Mouse (Mus musculus): ENCODE data around the gene Inca1. TPM values are rescaled to one million over a fixed set of nuclear protein-coding genes. Genes with fewer than 3 reads are reported as not detected.

The Inca1 gene
- polyA plus RNA-seq (2015; fragmentation: Nextera tagmentation; extraction: Ambion mirVana), result 0.61 and 1.3 TPM in 2 replicates

DNA sequence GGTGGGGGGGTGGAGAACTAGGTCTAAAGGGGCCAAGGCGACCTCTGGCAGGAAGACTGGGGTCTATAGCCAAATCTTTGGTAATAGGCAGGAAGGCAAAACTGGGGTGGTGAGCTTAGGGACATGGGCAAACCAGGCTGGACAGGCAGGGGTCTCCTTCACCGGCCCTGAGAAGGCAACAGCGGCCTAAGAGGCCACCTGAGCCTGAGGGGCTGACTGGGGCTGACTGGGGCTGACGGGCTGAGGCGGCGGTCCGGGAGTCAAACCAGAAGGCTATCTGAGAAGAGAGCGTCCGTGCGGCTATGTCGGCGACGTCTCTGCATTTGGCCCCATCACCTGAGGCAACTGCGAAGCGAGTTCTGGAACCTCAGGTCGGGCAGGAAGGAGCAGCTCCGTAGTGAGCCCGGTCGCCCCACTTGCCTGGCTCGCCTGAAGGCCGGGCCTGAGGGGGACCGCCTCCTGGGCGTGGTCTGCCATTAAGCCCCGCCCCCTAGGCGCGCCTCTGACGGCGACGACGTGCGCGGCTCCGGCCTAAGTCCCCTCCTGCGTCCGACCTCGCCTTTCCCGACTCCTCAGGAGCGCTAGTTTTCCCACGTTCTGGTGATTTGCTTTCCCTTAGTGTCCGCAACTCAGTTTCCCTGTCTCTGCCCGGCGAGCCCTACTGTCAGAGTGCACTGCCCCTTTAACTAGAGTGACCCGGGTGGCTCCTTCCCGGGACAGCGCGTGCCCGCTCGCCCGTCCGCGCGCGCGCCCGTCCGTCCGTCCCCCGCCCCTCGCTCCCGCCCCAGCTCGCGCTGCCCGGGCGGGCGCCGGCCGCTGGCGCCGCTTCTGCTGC lies at the start of gene Inca1, which contains the start of gene Kif1c:
Gene Inca1, minus strand, starts transcription at position 434 of the 835 bp plus-strand sequence.
Gene Kif1c, plus strand, starts transcription at position 827 of the 835 bp plus-strand sequence.
- Histone ChIP-seq H3K27me3 (replicated peaks; ENCODE audit: control insufficient read depth, insufficient read depth, low read length) (no peaks in the 10 kb centered on the region), H3K9me3 (ENCODE audit: control insufficient read depth, low read length) (no peaks in the 10 kb centered on the region), H3K9ac (replicated peaks; ENCODE audit: low read depth, low read length) (peak within 1 kb of the TSS; percentile 85), H3K4me3 (replicated peaks; ENCODE audit: low read length) (peak within 1 kb of the TSS; percentile 91), H3K4me1 (replicated peaks; ENCODE audit: control insufficient read depth, insufficient read depth, low read length) (peaks cover 22% of the 10 kb centered on the region), H3K4me2 (ENCODE audit: low read length) (peak within 1 kb of the TSS; percentile 68), H3K27ac (ENCODE audit: low read length) (peak within 1 kb of the TSS; percentile 85), H3K36me3 (ENCODE audit: control insufficient read depth, insufficient read depth) (peaks cover 6% of the 10 kb centered on the region)
- peak; percentile 96 for ATAC-seq
- WGBS, result 2% methylated on average over 59 of the region's 69 CpGs

DNA sequence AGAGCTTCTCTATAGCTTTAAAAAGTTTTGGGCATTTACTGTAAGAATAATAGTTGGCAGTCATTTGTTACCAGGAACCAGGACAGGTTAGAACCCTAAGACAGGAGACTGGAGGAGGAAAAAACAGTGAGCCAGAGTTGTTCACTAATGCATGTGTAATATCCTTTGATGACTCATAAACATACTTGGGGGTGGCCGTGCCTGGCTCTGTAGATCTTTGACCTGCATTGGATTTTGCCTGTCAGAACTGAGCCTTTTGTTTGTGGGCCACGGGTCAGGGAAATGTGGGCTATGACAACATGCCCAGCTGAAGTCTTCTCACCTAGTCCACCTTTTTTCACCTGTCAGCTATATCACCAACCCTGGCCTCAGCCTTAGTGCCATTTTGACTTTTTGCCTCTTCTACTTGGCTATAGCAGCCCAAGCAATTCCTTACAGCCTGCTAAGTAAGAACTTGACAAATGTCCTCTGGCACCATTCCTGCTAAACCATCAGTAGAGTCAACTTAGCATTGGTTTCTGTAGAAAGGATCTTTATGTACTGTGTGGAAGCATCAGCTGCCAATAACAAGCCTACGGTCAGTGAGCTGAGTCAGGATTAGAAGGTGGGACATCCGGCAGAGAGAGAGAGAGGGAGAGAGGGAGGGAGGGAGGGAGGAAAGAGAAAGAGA lies 48.1 kb upstream of the Inca1 start:
- H3K36me3 ChIP-seq (ENCODE audit: control insufficient read depth, insufficient read depth), result no peaks in the 10 kb centered on the region
- H3K9ac ChIP-seq (replicated peaks; ENCODE audit: low read depth, low read length), result no peak overlapping the region
- H3K4me2 ChIP-seq (ENCODE audit: low read length), result no peak overlapping the region
- H3K9me3 ChIP-seq (ENCODE audit: control insufficient read depth, low read length), result peaks cover 3% of the 10 kb centered on the region; the same call in 1 of the 2 replicates
- H3K4me1 ChIP-seq (replicated peaks; ENCODE audit: control insufficient read depth, insufficient read depth, low read length), result no peaks in the 10 kb centered on the region
- no peaks in the 10 kb centered on the region for H3K27me3 ChIP-seq (replicated peaks; ENCODE audit: control insufficient read depth, insufficient read depth, low read length)
- no peak for ATAC-seq
- WGBS, result 87% methylated on average over 4 of the region's 4 CpGs
- no peak overlapping the region for H3K4me3 ChIP-seq (replicated peaks; ENCODE audit: low read length)
- no peak overlapping the region for H3K27ac ChIP-seq (ENCODE audit: low read length)

DNA sequence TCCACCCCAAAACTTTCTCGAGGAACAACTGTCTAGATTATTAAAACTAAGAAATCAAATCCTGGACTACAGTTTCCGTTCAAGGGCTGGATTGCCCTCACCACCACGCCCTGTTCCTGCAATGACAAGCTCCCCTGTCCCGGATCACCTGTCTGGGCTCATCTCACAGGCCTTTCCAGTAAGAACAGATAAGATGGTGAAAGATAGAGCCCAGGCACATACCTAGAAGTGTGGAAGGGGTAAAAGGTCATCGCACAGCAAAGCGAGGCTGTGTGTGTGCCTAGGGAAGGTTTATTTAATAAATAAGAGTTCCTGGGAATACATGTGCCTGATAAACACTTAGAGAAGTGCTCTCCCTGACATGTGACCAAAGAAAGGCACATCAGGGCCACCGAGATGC lies 45.7 kb upstream of the Inca1 start:
- Histone ChIP-seq H3K27ac (ENCODE audit: low read length) (no peak overlapping the region), H3K9ac (replicated peaks; ENCODE audit: low read depth, low read length) (no peak overlapping the region), H3K4me3 (replicated peaks; ENCODE audit: low read length) (no peak overlapping the region), H3K36me3 (ENCODE audit: control insufficient read depth, insufficient read depth) (no peaks in the 10 kb centered on the region), H3K4me2 (ENCODE audit: low read length) (no peak overlapping the region), H3K27me3 (replicated peaks; ENCODE audit: control insufficient read depth, insufficient read depth, low read length) (no peaks in the 10 kb centered on the region), H3K9me3 (ENCODE audit: control insufficient read depth, low read length) (peaks cover 3% of the 10 kb centered on the region; the same call in 1 of the 2 replicates), H3K4me1 (replicated peaks; ENCODE audit: control insufficient read depth, insufficient read depth, low read length) (no peaks in the 10 kb centered on the region)
- ATAC-seq, result no peak
- 88% methylated on average over 7 of the region's 7 CpGs for WGBS

DNA sequence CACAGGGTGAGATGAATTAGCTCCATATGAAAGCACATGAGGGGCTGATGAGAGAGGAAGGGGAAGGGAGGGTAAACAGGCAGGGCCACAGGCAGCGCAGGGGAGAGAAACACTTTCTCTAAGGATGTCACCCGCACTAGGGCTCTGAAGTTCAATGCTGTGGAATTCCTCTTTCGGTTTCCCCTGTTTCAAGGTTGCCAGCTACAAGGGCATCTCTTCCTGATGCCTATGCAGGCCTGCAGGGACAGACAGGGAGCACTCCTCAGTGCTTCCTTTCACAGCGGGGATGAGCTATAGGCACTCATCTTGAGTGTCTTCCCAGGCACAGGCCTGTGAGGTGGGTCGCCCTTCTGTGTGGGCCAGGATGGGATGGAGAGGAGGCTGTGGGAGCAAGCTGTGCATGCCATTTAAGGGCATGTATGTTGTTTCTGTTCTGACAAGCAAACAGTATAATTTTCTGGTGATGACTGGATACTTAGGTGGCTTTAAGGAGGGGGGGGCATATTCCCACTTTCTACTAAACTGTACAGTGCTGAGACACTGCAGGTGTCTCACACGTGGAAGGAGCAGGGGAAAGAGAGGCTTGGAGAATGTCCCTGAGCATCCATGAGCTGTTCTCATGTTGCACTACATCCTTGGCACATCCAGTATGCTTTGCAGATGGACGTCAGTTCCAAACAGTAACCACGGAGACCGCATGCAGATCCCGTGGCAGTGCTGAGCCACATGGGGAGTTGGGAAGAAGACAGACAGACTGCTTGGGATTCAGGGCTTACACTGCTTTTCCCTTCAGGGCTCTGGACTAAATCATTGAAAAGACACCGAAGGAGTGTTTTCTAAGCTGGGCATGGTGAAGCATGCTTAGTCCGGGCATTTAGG lies 42.9 kb upstream of the Inca1 start:
- Histone ChIP-seq H3K9ac (replicated peaks; ENCODE audit: low read depth, low read length) (no peak overlapping the region), H3K9me3 (ENCODE audit: control insufficient read depth, low read length) (no peaks in the 10 kb centered on the region), H3K27ac (ENCODE audit: low read length) (no peak overlapping the region)

GRCm38 (mm10) chr11:70742117-70742516 lies 42.2 kb upstream of the Inca1 start:
- Histone ChIP-seq H3K36me3 (ENCODE audit: control insufficient read depth, insufficient read depth) (no peaks in the 10 kb centered on the region), H3K27ac (ENCODE audit: low read length) (no peak overlapping the region), H3K9ac (replicated peaks; ENCODE audit: low read depth, low read length) (no peak overlapping the region), H3K4me3 (replicated peaks; ENCODE audit: low read length) (no peak overlapping the region), H3K9me3 (ENCODE audit: control insufficient read depth, low read length) (no peaks in the 10 kb centered on the region), H3K4me2 (ENCODE audit: low read length) (no peak overlapping the region), H3K4me1 (replicated peaks; ENCODE audit: control insufficient read depth, insufficient read depth, low read length) (no peaks in the 10 kb centered on the region), H3K27me3 (replicated peaks; ENCODE audit: control insufficient read depth, insufficient read depth, low read length) (no peaks in the 10 kb centered on the region)
- ATAC-seq, result no peak
- 90% methylated on average over 7 of the region's 7 CpGs for WGBS

More for the DNA sequence above, 42.9 kb upstream of the Inca1 start:
- 74% methylated on average over 12 of the region's 12 CpGs for WGBS
- Histone ChIP-seq H3K4me2 (ENCODE audit: low read length) (no peak overlapping the region), H3K27me3 (replicated peaks; ENCODE audit: control insufficient read depth, insufficient read depth, low read length) (no peaks in the 10 kb centered on the region), H3K4me3 (replicated peaks; ENCODE audit: low read length) (no peak overlapping the region), H3K4me1 (replicated peaks; ENCODE audit: control insufficient read depth, insufficient read depth, low read length) (no peaks in the 10 kb centered on the region), H3K36me3 (ENCODE audit: control insufficient read depth, insufficient read depth) (no peaks in the 10 kb centered on the region)
- no peak for ATAC-seq

- ATAC-seq, result no peak
- WGBS, result 96% methylated on average over 3 of the region's 3 CpGs
- Histone ChIP-seq H3K4me1 (replicated peaks; ENCODE audit: control insufficient read depth, insufficient read depth, low read length) (no peaks in the 10 kb centered on the region), H3K9ac (replicated peaks; ENCODE audit: low read depth, low read length) (no peak overlapping the region), H3K4me3 (replicated peaks; ENCODE audit: low read length) (no peak overlapping the region), H3K9me3 (ENCODE audit: control insufficient read depth, low read length) (no peaks in the 10 kb centered on the region), H3K36me3 (ENCODE audit: control insufficient read depth, insufficient read depth) (no peaks in the 10 kb centered on the region), H3K4me2 (ENCODE audit: low read length) (no peak overlapping the region), H3K27me3 (replicated peaks; ENCODE audit: control insufficient read depth, insufficient read depth, low read length) (no peaks in the 10 kb centered on the region), H3K27ac (ENCODE audit: low read length) (no peak overlapping the region)
Observed at GRCm38 (mm10) chr11:70741603-70742002, 41.6 kb upstream of the Inca1 start.

- Histone ChIP-seq H3K4me1 (replicated peaks; ENCODE audit: control insufficient read depth, insufficient read depth, low read length) (no peaks in the 10 kb centered on the region), H3K27ac (ENCODE audit: low read length) (no peak overlapping the region), H3K36me3 (ENCODE audit: control insufficient read depth, insufficient read depth) (no peaks in the 10 kb centered on the region), H3K4me2 (ENCODE audit: low read length) (no peak overlapping the region), H3K4me3 (replicated peaks; ENCODE audit: low read length) (no peak overlapping the region), H3K27me3 (replicated peaks; ENCODE audit: control insufficient read depth, insufficient read depth, low read length) (no peaks in the 10 kb centered on the region), H3K9me3 (ENCODE audit: control insufficient read depth, low read length) (no peaks in the 10 kb centered on the region), H3K9ac (replicated peaks; ENCODE audit: low read depth, low read length) (no peak overlapping the region)
- no peak for ATAC-seq
- 91% methylated on average over 5 of the region's 5 CpGs for WGBS
Observed at GRCm38 (mm10) chr11:70737749-70738148, 37.8 kb upstream of the Inca1 start.

DNA sequence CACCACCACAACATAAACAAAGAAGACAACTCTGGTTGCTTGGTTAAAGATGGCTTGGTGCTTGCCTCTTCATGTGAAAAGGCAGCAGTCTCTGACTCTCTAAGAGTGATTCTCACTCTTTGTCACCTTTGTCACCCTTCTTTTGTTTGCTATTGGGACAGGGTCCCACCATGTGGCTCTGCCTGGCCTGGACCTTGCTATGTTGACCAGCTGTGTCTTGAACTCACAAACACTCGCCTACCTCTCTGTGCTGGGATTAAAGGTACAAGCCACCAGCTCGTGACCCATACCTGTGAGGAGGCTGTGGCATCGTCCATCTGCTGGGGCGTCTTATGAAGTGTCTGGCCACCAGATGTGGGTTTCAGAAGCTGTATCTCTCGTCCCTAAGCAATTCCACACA lies 33.3 kb upstream of the Inca1 start:
- Histone ChIP-seq H3K27ac (ENCODE audit: low read length) (no peak overlapping the region), H3K4me3 (replicated peaks; ENCODE audit: low read length) (no peak overlapping the region), H3K4me1 (replicated peaks; ENCODE audit: control insufficient read depth, insufficient read depth, low read length) (no peaks in the 10 kb centered on the region), H3K27me3 (replicated peaks; ENCODE audit: control insufficient read depth, insufficient read depth, low read length) (no peaks in the 10 kb centered on the region), H3K9me3 (ENCODE audit: control insufficient read depth, low read length) (no peaks in the 10 kb centered on the region), H3K9ac (replicated peaks; ENCODE audit: low read depth, low read length) (no peak overlapping the region), H3K4me2 (ENCODE audit: low read length) (no peak overlapping the region), H3K36me3 (ENCODE audit: control insufficient read depth, insufficient read depth) (no peaks in the 10 kb centered on the region)
- ATAC-seq, result no peak
- WGBS, result 77% methylated on average over 5 of the region's 5 CpGs

DNA sequence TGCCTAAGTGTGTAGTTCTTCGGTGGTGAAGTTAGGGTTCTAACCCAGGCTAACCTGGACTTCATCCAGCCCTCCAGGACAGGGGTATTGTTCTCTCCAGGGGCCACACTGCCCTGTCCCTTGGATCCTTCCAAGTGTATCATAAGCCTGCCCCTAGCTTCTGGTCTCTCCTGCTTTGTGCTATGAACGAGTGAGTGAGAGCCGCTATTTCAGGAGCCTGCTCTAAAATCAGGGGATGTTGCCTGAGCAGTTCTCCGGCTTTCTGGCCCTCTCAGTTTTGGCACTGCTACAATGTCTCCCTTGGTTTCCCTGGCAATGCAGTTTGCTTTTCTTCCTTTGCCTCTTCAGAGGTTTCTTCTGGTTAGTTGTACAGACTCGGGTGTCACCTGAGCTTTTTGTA lies 31.2 kb upstream of the Inca1 start:
- 43% methylated on average over 5 of the region's 5 CpGs for WGBS

More for the DNA sequence above, 31.2 kb upstream of the Inca1 start:
- no peaks in the 10 kb centered on the region for H3K9me3 ChIP-seq (ENCODE audit: control insufficient read depth, low read length)
- H3K4me3 ChIP-seq (replicated peaks; ENCODE audit: low read length), result no peak overlapping the region
- H3K27ac ChIP-seq (ENCODE audit: low read length), result no peak overlapping the region
- peaks cover 9% of the 10 kb centered on the region; the same call in 1 of the 2 replicates for H3K36me3 ChIP-seq (ENCODE audit: control insufficient read depth, insufficient read depth)
- no peaks in the 10 kb centered on the region for H3K4me1 ChIP-seq (replicated peaks; ENCODE audit: control insufficient read depth, insufficient read depth, low read length)
- H3K27me3 ChIP-seq (replicated peaks; ENCODE audit: control insufficient read depth, insufficient read depth, low read length), result no peaks in the 10 kb centered on the region
- no peak overlapping the region for H3K9ac ChIP-seq (replicated peaks; ENCODE audit: low read depth, low read length)
- H3K4me2 ChIP-seq (ENCODE audit: low read length), result no peak overlapping the region
- no peak for ATAC-seq

All from forebrain, embryonic 16.5 days (tissue).